Comparison of ENCODE assay signal across 12 mouse cellular contexts in genomic region chr1:61967124-61967523, GRCm38 (mm10).
DNase-seq lines count a peak whose midpoint lies in the region; ATAC-seq and TF ChIP-seq lines count a peak whose summit lies in the region.
"Had no signal": no experiment of that assay in that cellular context is flagged by ENCODE, and none has a peak within 500 bp of the region (broad histone marks: within the 10 kb centered on the region; RNA-seq: fewer than 3 reads in every experiment).

No protein-coding gene starts in this region.

- H3K4me3 ChIP-seq in lung, adult 2 months (replicated peaks; ENCODE audit: extremely low read depth, low read depth, low read length), result no peak overlapping the region
- H3K4me3 ChIP-seq: forebrain, embryonic 12.5 days; heart, embryonic 10.5 days; myocyte had no signal

- H3K4me1 ChIP-seq in lung, adult 2 months (ENCODE audit: control insufficient read depth, insufficient read depth, low read length), result no peaks in the 10 kb centered on the region
- H3K4me1 ChIP-seq: forebrain, embryonic 12.5 days; heart, embryonic 10.5 days had no signal

- 70% methylated on average over 3 of the region's 3 CpGs for WGBS in lung, adult 2 months

- DNase-seq in cerebellum, postnatal 10 days, result peak; percentile 10 to 30
- DNase-seq in lung, adult 2 months, result no peak
- no peak for DNase-seq in lung, postnatal 4 days
- peak; percentile 4 for DNase-seq in c-Kit-positive CD71-negative TER-119-negative erythroid progenitor cells, embryonic 14.5 days (ENCODE audit: low read depth)
- DNase-seq in naive thymus-derived CD4-positive, alpha-beta T cell, adult 2 months (ENCODE audit: low read depth), result peak; percentile 2
- DNase-seq in thymus, adult 18-20 months, result no peak
- DNase-seq in gastrocnemius, adult 18-20 months (ENCODE audit: low spot score), result no peak
- DNase-seq: cerebellum, adult 9-11 months had no signal

- peak; percentile 23; the same call in 1 of the 2 replicates for TF ChIP-seq CTCF in lung, adult 2 months (IDR thresholded peaks at IDR 0.05; ENCODE audit: insufficient read depth, low read length)

- no peak for ATAC-seq in cerebellum, adult (ENCODE audit: insufficient number of reproducible peaks, low FRiP score, low TSS enrichment)

- no peak for TF ChIP-seq POLR2A in lung, adult 2 months (IDR thresholded peaks at IDR 0.05; ENCODE audit: borderline replicate concordance, extremely low read depth, low read depth, low read length)

Comparison
In these comparisons a context has a peak if more than half of its experiments do, and no peak if none do; other contexts are left out.
1. DNase-seq: peak in cerebellum, postnatal 10 days (2 of 2), c-Kit-positive CD71-negative TER-119-negative erythroid progenitor cells, embryonic 14.5 days (single experiment) and naive thymus-derived CD4-positive, alpha-beta T cell, adult 2 months (single experiment); none in lung, adult 2 months (single experiment), lung, postnatal 4 days (0 of 2), thymus, adult 18-20 months (0 of 2) and gastrocnemius, adult 18-20 months (single experiment).